Mouse (Mus musculus) CH12.LX (cell line): Measurements from ENCODE around the gene C5ar1. TPM values are rescaled to one million over a fixed set of nuclear protein-coding genes. Genes with fewer than 3 reads are reported as not detected.
A peak's percentile ranks its signal among the peaks of the same experiment; 100 is the strongest.

ENCODE experiments used
- DNase-seq: peaks from one replicate; pipeline ENCODE4 v3.0.0-alpha.2; 2013; ENCODE audit errors: extremely low read depth
- H3K27ac ChIP-seq: 2 replicates; pipeline ENCODE4 v1.5.1; 2012; ENCODE audit warnings: low read depth, mild to moderate bottlenecking, control low read depth, moderate library complexity; ENCODE audit not compliant: insufficient read depth
- H3K27me3 ChIP-seq: replicated peaks from 2 replicates; pipeline ENCODE3; 2012; ENCODE audit warnings: inconsistent platforms
- H3K36me3 ChIP-seq, 2 experiments: replicated peaks in 1 of 2; 2 replicates each; pipeline versions ENCODE3 to v1.6.1; 2012; ENCODE audit warnings: inconsistent platforms in 1 of 2, low read length in 1 of 2, mild to moderate bottlenecking in 1 of 2, mixed read lengths in 1 of 2, moderate library complexity in 1 of 2; ENCODE audit not compliant: control insufficient read depth in 1 of 2, insufficient read depth in 1 of 2
- H3K4me1 ChIP-seq, 2 experiments: 2 replicates each; pipeline ENCODE4 v1.6.1; 2012; ENCODE audit warnings: inconsistent platforms in 1 of 2, moderate library complexity in 1 of 2; ENCODE audit not compliant: insufficient read depth in 2 of 2, control insufficient read depth in 1 of 2
- H3K4me2 ChIP-seq: 2 replicates; pipeline ENCODE4 v1.6.1; 2012; ENCODE audit warnings: low read depth, mild to moderate bottlenecking, control low read depth; ENCODE audit not compliant: poor library complexity, insufficient read depth, severe bottlenecking
- H3K4me3 ChIP-seq, 3 experiments: fragments of 150-350 bp in 1 of 3; sonication (generic) in 1 of 3; replicated peaks in 1 of 3; 2 replicates each; pipeline versions ENCODE3 to v1.5.1; 2011 to 2012; ENCODE audit warnings: low read depth in 2 of 3, low read length in 2 of 3, mild to moderate bottlenecking in 2 of 3, moderate library complexity in 2 of 3, control low read depth in 1 of 3, improper control_type of control experiment in 1 of 3, inconsistent platforms in 1 of 3, mixed read lengths in 1 of 3; ENCODE audit not compliant: poor library complexity in 1 of 3
- H3K79me2 ChIP-seq: replicated peaks from 2 replicates; pipeline ENCODE4 v1.6.1; 2012; ENCODE audit warnings: mild to moderate bottlenecking, moderate library complexity; ENCODE audit not compliant: control insufficient read depth, poor library complexity, insufficient read depth, severe bottlenecking; ENCODE audit errors: extremely low read depth
- H3K9ac ChIP-seq: 2 replicates; pipeline ENCODE4 v1.6.1; 2012; ENCODE audit warnings: low read depth, mild to moderate bottlenecking, control low read depth, moderate library complexity; ENCODE audit not compliant: insufficient read depth
- H3K9me3 ChIP-seq: replicated peaks from 2 replicates; pipeline ENCODE3; 2012; ENCODE audit warnings: low read length, inconsistent platforms, mixed read lengths
- BHLHE40 ChIP-seq: IDR thresholded peaks from 2 replicates; pipeline ENCODE4 v1.6.1; 2011; ENCODE audit warnings: mild to moderate bottlenecking, low read depth, low read length, improper control_type of control experiment
- CHD2 ChIP-seq: IDR thresholded peaks from 2 replicates; pipeline ENCODE4 v1.6.1; 2011; ENCODE audit warnings: low read length, improper control_type of control experiment
- CTCF ChIP-seq, 2 experiments: IDR thresholded peaks in 1 of 2; conservative IDR thresholded peaks in 1 of 2; 2 replicates each; pipeline ENCODE4 v1.5.1; 2011 to 2012; ENCODE audit warnings: low read depth in 2 of 2, low read length in 2 of 2, improper control_type of control experiment in 1 of 2, inconsistent platforms in 1 of 2, mild to moderate bottlenecking in 1 of 2, moderate library complexity in 1 of 2
- E2F4 ChIP-seq: IDR thresholded peaks from 2 replicates; pipeline ENCODE4 v1.6.1; 2011; ENCODE audit warnings: low read depth, low read length, improper control_type of control experiment; ENCODE audit not compliant: insufficient replicate concordance
- ELF1 ChIP-seq: IDR thresholded peaks from 2 replicates; pipeline ENCODE4 v1.6.1; 2014; ENCODE audit warnings: low read depth, mild to moderate bottlenecking, inconsistent platforms, low read length, improper control_type of control experiment
- EP300 ChIP-seq: IDR thresholded peaks from 2 replicates; pipeline ENCODE4 v1.6.1; 2011; ENCODE audit warnings: low read length, improper control_type of control experiment
- ETS1 ChIP-seq: conservative IDR thresholded peaks from 2 replicates; pipeline ENCODE4 v1.6.1; 2012; ENCODE audit warnings: low read depth, mild to moderate bottlenecking, inconsistent platforms, low read length, improper control_type of control experiment, moderate library complexity
- HCFC1 ChIP-seq: IDR thresholded peaks from 2 replicates; pipeline ENCODE4 v1.6.1; 2012; ENCODE audit warnings: low read depth, mild to moderate bottlenecking, inconsistent platforms, low read length, improper control_type of control experiment
- IRF4 ChIP-seq: IDR thresholded peaks from 2 replicates; pipeline ENCODE4 v1.6.1; 2014; ENCODE audit warnings: low read depth, mild to moderate bottlenecking, inconsistent platforms, low read length, improper control_type of control experiment
- JUND ChIP-seq: conservative IDR thresholded peaks from 2 replicates; pipeline ENCODE4 v1.6.1; 2011; ENCODE audit warnings: low read depth, low read length, improper control_type of control experiment
- KAT2A ChIP-seq: IDR thresholded peaks from 2 replicates; pipeline ENCODE4 v1.6.1; 2012; ENCODE audit warnings: low read length, improper control_type of control experiment, inconsistent platforms; ENCODE audit not compliant: insufficient replicate concordance
- MAFK ChIP-seq: IDR thresholded peaks from 2 replicates; pipeline ENCODE4 v1.6.1; 2011; ENCODE audit warnings: low read length, improper control_type of control experiment; ENCODE audit not compliant: insufficient replicate concordance
- MAX ChIP-seq: IDR thresholded peaks from 2 replicates; pipeline ENCODE4 v1.6.1; 2011; ENCODE audit warnings: low read length, improper control_type of control experiment
- MAZ ChIP-seq: IDR thresholded peaks from 2 replicates; pipeline ENCODE4 v1.6.1; 2012; ENCODE audit warnings: low read depth, mild to moderate bottlenecking, inconsistent platforms, low read length, improper control_type of control experiment, moderate library complexity
- MEF2A ChIP-seq: IDR thresholded peaks from 2 replicates; pipeline ENCODE4 v1.6.1; 2014; ENCODE audit warnings: low read depth, mild to moderate bottlenecking, inconsistent platforms, low read length, improper control_type of control experiment, borderline replicate concordance
- MXI1 ChIP-seq: IDR thresholded peaks from 2 replicates; pipeline ENCODE4 v1.6.1; 2011; ENCODE audit warnings: mild to moderate bottlenecking, low read depth, low read length, improper control_type of control experiment
- MYC ChIP-seq: IDR thresholded peaks from 2 replicates; pipeline ENCODE4 v1.6.1; 2011; ENCODE audit warnings: low read depth, mild to moderate bottlenecking, improper control_type of control experiment, low read length
- NELFE ChIP-seq: IDR thresholded peaks from 2 replicates; pipeline ENCODE4 v1.6.1; 2011; ENCODE audit warnings: low read depth, low read length, improper control_type of control experiment
- NRF1 ChIP-seq: IDR thresholded peaks from 2 replicates; pipeline ENCODE4 v1.6.1; 2014; ENCODE audit warnings: low read depth, mild to moderate bottlenecking, inconsistent platforms, low read length, improper control_type of control experiment, moderate library complexity
- PAX5 ChIP-seq: IDR thresholded peaks from 2 replicates; pipeline ENCODE4 v1.6.1; 2012; ENCODE audit warnings: low read length, inconsistent platforms, mixed read lengths
- POLR2A ChIP-seq: IDR thresholded peaks from 2 replicates; pipeline ENCODE4 v1.6.1; 2011; ENCODE audit warnings: low read depth, mild to moderate bottlenecking, improper control_type of control experiment, low read length
- POLR2AphosphoS2 ChIP-seq: IDR thresholded peaks from 2 replicates; pipeline ENCODE4 v1.6.1; 2011; ENCODE audit warnings: low read depth, low read length, improper control_type of control experiment
- RAD21 ChIP-seq: IDR thresholded peaks from 2 replicates; pipeline ENCODE4 v1.6.1; 2011; ENCODE audit warnings: low read depth, mild to moderate bottlenecking, low read length, improper control_type of control experiment, moderate library complexity
- RCOR1 ChIP-seq: conservative IDR thresholded peaks from 2 replicates; pipeline ENCODE4 v1.6.1; 2012; ENCODE audit warnings: low read depth, mild to moderate bottlenecking, inconsistent platforms, low read length, improper control_type of control experiment
- SIN3A ChIP-seq: IDR thresholded peaks from 2 replicates; pipeline ENCODE4 v1.6.1; 2012; ENCODE audit warnings: low read length, improper control_type of control experiment, inconsistent platforms
- TBP ChIP-seq: conservative IDR thresholded peaks from 2 replicates; pipeline ENCODE4 v1.6.1; 2011; ENCODE audit warnings: low read depth, low read length, improper control_type of control experiment
- TCF12 ChIP-seq: IDR thresholded peaks from 2 replicates; pipeline ENCODE4 v1.6.1; 2014; ENCODE audit warnings: low read depth, mild to moderate bottlenecking, inconsistent platforms, low read length, improper control_type of control experiment
- USF1 ChIP-seq: IDR thresholded peaks from 2 replicates; pipeline ENCODE4 v1.6.1; 2014; ENCODE audit warnings: low read depth, mild to moderate bottlenecking, inconsistent platforms, low read length, improper control_type of control experiment
- ZKSCAN1 ChIP-seq: IDR thresholded peaks from 2 replicates; pipeline ENCODE4 v1.6.1; 2012; ENCODE audit warnings: low read depth, inconsistent platforms, low read length, improper control_type of control experiment, borderline replicate concordance
- ZNF384 ChIP-seq: IDR thresholded peaks from 2 replicates; pipeline ENCODE4 v1.6.1; 2012; ENCODE audit warnings: low read depth, low read length, improper control_type of control experiment, inconsistent platforms
- dilution Hi-C: fragments of 300-500 bp; cut with MboI; formaldehyde crosslinking; loops from 2 replicates; pipeline ENCODE4 v1.14.3; 2020; ENCODE audit warnings: low sequenced_read_pairs; ENCODE audit not compliant: extremely low pct_unique_long_range_greater_than_20kb, extremely low pct_ligation_motif_present
- in situ Hi-C: fragments of 300-500 bp; cut with MboI; formaldehyde crosslinking; loops from 3 replicates; pipeline ENCODE4 v1.14.3; 2019; ENCODE audit warnings: low sequenced_read_pairs, low pct_ligation_motif_present, low pct_unique_long_range_greater_than_20kb, mixed read lengths
- polyA plus RNA-seq: library from polyadenylated mRNA; unstranded; fragments of >175 nt; gene quantifications from 2 replicates; pipeline ENCODE4 v1.2.1, GENCODE M21; 2012; ENCODE audit warnings: low read depth; ENCODE audit not compliant: insufficient read length
- total RNA-seq, 2 experiments: library from RNA; depleted of rRNA; stranded (reverse); fragments of 300-350 nt in 1 of 2; fragments of >200 nt in 1 of 2; gene quantifications; 2 replicates each; pipeline ENCODE4 v1.2.3; 2012 to 2014

C5ar1 gene
- total and polyA plus RNA-seq, 3 experiments: not detected

DNA sequence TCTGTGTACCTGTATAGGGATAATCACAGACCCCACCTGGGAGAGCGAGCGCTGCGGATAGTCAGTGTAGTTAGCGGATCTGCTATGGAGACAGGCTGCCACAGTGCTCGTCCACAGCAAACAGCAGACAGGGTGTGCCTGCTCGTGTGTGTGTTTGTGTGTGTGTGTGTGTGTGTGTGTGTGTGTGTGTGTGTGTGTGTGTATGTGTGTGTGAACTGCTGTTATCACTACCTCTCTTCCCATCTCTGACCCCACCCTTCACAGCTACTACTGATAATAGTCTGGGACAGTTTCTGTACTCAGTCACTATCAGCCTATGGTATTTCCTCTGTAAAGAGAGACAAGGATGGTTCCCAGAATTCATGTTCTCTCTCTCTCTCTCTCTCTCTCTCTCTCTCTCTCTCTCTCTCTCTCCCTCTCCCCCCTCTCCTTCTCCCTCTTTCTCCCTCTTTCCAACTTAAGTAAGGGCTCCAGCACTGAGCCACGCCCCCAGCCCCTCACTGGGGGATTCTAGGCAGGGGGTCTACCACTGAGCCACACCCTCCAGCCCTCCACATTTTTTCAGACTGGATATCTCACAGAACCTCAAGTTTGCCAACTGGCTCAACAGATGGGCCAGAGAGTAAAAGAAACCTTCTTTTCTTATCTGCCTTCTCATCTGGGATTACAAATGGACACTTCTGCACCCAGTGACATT lies 18.9 kb downstream of the C5ar1 start:
- no peak for TF ChIP-seq TBP
- TF ChIP-seq SIN3A: no peak
- no peak for TF ChIP-seq HCFC1
- no peak for TF ChIP-seq ELF1
- no peak for TF ChIP-seq EP300
- no peak for TF ChIP-seq ETS1
- TF ChIP-seq USF1: no peak
- no peak for TF ChIP-seq MXI1
- TF ChIP-seq RAD21: no peak
- TF ChIP-seq TCF12: no peak
- no peak for TF ChIP-seq NELFE
- no peak for TF ChIP-seq ZKSCAN1
- TF ChIP-seq MYC: no peak
- no peak for TF ChIP-seq KAT2A
- no peak for TF ChIP-seq RCOR1
- dilution Hi-C loops (no loop called here), in situ Hi-C loops (no loop called here)
- DNase-seq: no peak
- Histone ChIP-seq H3K79me2 (no peaks in the 10 kb centered on the region), H3K27ac (no peak overlapping the region), H3K4me1 (peaks cover 14 to 36% of the 10 kb centered on the region in 2 experiments), H3K36me3 (no peaks in the 10 kb centered on the region), H3K27me3 (no peaks in the 10 kb centered on the region), H3K9ac (no peak overlapping the region), H3K4me2 (no peak overlapping the region), H3K9me3 (no peaks in the 10 kb centered on the region), H3K4me3 (no peak overlapping the region)

DNA sequence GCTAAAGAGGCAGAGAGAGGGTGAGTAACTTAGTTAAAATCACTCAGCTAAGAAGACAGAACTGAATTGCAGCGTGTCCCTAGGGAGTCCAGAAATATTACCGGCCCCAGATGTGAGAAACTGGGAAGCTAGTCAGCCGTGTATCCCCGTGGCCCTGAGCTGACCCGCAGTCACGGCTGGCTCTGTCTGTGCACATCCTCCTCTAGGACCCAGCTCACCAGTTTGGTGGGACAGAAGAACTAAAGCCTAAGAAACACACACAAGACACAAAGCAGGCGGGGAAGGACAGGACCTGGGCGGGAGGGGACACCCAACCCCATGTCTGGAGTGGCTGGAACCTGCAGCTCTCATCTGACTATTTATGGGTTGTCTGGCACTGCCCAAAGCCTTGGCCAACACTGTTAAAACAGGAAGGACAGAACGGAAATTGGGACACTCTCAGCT lies 19.8 kb downstream of the C5ar1 start:
- Histone ChIP-seq H3K79me2 (no peaks in the 10 kb centered on the region), H3K4me1 (peaks cover 14 to 36% of the 10 kb centered on the region in 2 experiments), H3K9me3 (no peaks in the 10 kb centered on the region), H3K27ac (peak overlapping the region; percentile 31), H3K4me3 (no peak overlapping the region), H3K27me3 (no peaks in the 10 kb centered on the region), H3K9ac (no peak overlapping the region), H3K36me3 (no peaks in the 10 kb centered on the region), H3K4me2 (peak overlapping the region; percentile 69)
- TF ChIP-seq NELFE (no peak), MAX (no peak), CHD2 (peak; percentile 28; the same call in 1 of the 2 replicates), EP300 (peak; percentile 87), ETS1 (peak; percentile 76), RAD21 (no peak), MAFK (0 out of 2 replicates have a peak, but pooled peaks have one; percentile 35), POLR2A (no peak), POLR2AphosphoS2 (no peak), MYC (peak; percentile 53; the same call in 1 of the 2 replicates), BHLHE40 (peak; percentile 82; the same call in 1 of the 2 replicates), ZKSCAN1 (no peak), MEF2A (peak; percentile 90), PAX5 (no peak), E2F4 (no peak), IRF4 (peak; percentile 70), SIN3A (peak; percentile 49; the same call in 1 of the 2 replicates), TBP (no peak), TCF12 (peak; percentile 50; the same call in 1 of the 2 replicates), NRF1 (no peak), HCFC1 (no peak), MAZ (no peak), CTCF (conservative IDR thresholded peaks at IDR 0.05 in 1 of 2, IDR thresholded peaks at IDR 0.05 in 1 of 2; ENCODE audit: low read depth in 2 of 2, low read length in 2 of 2) (no peak), ZNF384 (no peak), ELF1 (no peak), JUND (no peak; the same call in 1 of the 2 replicates)
- peak; percentile 96 for DNase-seq
- in situ Hi-C loops: no loop called here
- dilution Hi-C loops: no loop called here
